Mouse (Mus musculus) effector memory CD4-positive, alpha-beta T cell, adult 7 months (primary cell): ENCODE data around the gene Oaz1. TPM values are rescaled to one million over a fixed set of nuclear protein-coding genes. Genes with fewer than 3 reads are reported as not detected.

ENCODE experiments used
- polyA plus RNA-seq: library from polyadenylated mRNA; unstranded; fragments of 100-300 nt; shearing (Covaris generic); gene quantifications from one replicate; pipeline ENCODE4 v1.2.1, GENCODE M21; 2017

Oaz1 gene
- 2,187 TPM for polyA plus RNA-seq

GRCm38 (mm10) chr10:80826151-80827062, at the start of gene Oaz1:
TSS of gene Oaz1 (plus strand) at chr10:80826656.

GRCm38 (mm10) chr10:80798150-80799006, 28.1 kb upstream of the Oaz1 start, which contains the start of the genes Sf3a2 and Plekhj1:
TSS of gene Sf3a2 (plus strand) at chr10:80798198.
TSS of gene Plekhj1 (minus strand) at chr10:80798626.

GRCm38 (mm10) chr10:80804916-80805315, 21.5 kb upstream of the Oaz1 start, which contains the start of gene Amh:
TSS of gene Amh (plus strand) at chr10:80805243.

GRCm38 (mm10) chr10:80813366-80813765, 13.1 kb upstream of the Oaz1 start, which contains the start of gene Jsrp1:
TSS of gene Jsrp1 (minus strand) at chr10:80813498.

GRCm38 (mm10) chr10:80843931-80844547, 17.6 kb downstream of the Oaz1 start, which contains the start of gene Lingo3:
TSS of gene Lingo3 (minus strand) at chr10:80844039.

GRCm38 (mm10) chr10:80854913-80855748, 28.7 kb downstream of the Oaz1 start, which contains the start of the genes Lsm7 and Sppl2b:
TSS of gene Lsm7 (minus strand) at chr10:80855209.
TSS of gene Sppl2b (plus strand) at chr10:80855275.

GRCm38 (mm10) chr10:80871581-80871980, 45.1 kb downstream of the Oaz1 start, which contains the start of gene Tmprss9:
TSS of gene Tmprss9 (plus strand) at chr10:80871848.

Other genes starting within 250 kb of the Oaz1 start
- gene Klf16, start 249.3 kb upstream of the Oaz1 start, polyA plus RNA-seq, result 16.2 TPM
- gene Abhd17a, start 236.3 kb upstream of the Oaz1 start, polyA plus RNA-seq, result 92.3 TPM
- gene Scamp4, start 223.8 kb upstream of the Oaz1 start, polyA plus RNA-seq, result 106 TPM
- 6.2 TPM for gene Adat3, start 223.8 kb upstream of the Oaz1 start, polyA plus RNA-seq
- gene Gm49322, start 220.6 kb upstream of the Oaz1 start, polyA plus RNA-seq, result 14.3 TPM
- 338 TPM for gene Csnk1g2, start 203.8 kb upstream of the Oaz1 start, polyA plus RNA-seq
- gene Btbd2, start 169.6 kb upstream of the Oaz1 start, polyA plus RNA-seq, result 16.0 TPM
- gene Mknk2, start 148.5 kb upstream of the Oaz1 start, polyA plus RNA-seq, result 200 TPM
- 123 TPM for gene Mob3a, start 124.7 kb upstream of the Oaz1 start, polyA plus RNA-seq
- 72.1 TPM for gene Izumo4, start 124.5 kb upstream of the Oaz1 start, polyA plus RNA-seq
- gene Ap3d1, start 84.4 kb upstream of the Oaz1 start, polyA plus RNA-seq, result 70.3 TPM
- 52.5 TPM for gene Dot1l, start 71.5 kb upstream of the Oaz1 start, polyA plus RNA-seq
- gene Sf3a2, start 28.5 kb upstream of the Oaz1 start, polyA plus RNA-seq, result 57.5 TPM
- 202 TPM for gene Plekhj1, start 28.0 kb upstream of the Oaz1 start, polyA plus RNA-seq
- gene Amh, start 21.4 kb upstream of the Oaz1 start, polyA plus RNA-seq, result not detected
- 2.0 TPM for gene Jsrp1, start 13.2 kb upstream of the Oaz1 start, polyA plus RNA-seq
- 0.11 TPM for gene Lingo3, start 17.4 kb downstream of the Oaz1 start, polyA plus RNA-seq
- 76.0 TPM for gene Lsm7, start 28.6 kb downstream of the Oaz1 start, polyA plus RNA-seq
- 18.4 TPM for gene Sppl2b, start 28.6 kb downstream of the Oaz1 start, polyA plus RNA-seq
- not detected for gene Tmprss9, start 45.2 kb downstream of the Oaz1 start, polyA plus RNA-seq
- gene Timm13, start 74.3 kb downstream of the Oaz1 start, polyA plus RNA-seq, result 151 TPM
- gene Lmnb2, start 91.6 kb downstream of the Oaz1 start, polyA plus RNA-seq, result 18.5 TPM
- 743 TPM for gene Gadd45b, start 103.4 kb downstream of the Oaz1 start, polyA plus RNA-seq
- gene Gng7, start 188.3 kb downstream of the Oaz1 start, polyA plus RNA-seq, result 0.55 TPM
- gene Diras1, start 199.0 kb downstream of the Oaz1 start, polyA plus RNA-seq, result not detected
- gene Slc39a3, start 210.8 kb downstream of the Oaz1 start, polyA plus RNA-seq, result 11.1 TPM
- gene Sgta, start 233.5 kb downstream of the Oaz1 start, polyA plus RNA-seq, result 65.6 TPM
- gene Thop1, start 243.4 kb downstream of the Oaz1 start, polyA plus RNA-seq, result 4.3 TPM